Mouse (Mus musculus): ENCODE data around the gene Clk3. TPM values are rescaled to one million over a fixed set of nuclear protein-coding genes. Genes with fewer than 3 reads are reported as not detected.

The Clk3 gene
- polyA plus RNA-seq, 1 experiment from 2014 or later: 66.7 TPM

- Histone ChIP-seq H3K4me2 (ENCODE audit: low read depth, low read length) (peak overlapping the region; percentile 97), H3K27me3 (ENCODE audit: control insufficient read depth, insufficient read depth, low read length) (no peaks in the 10 kb centered on the region), H3K4me1 (ENCODE audit: control insufficient read depth, insufficient read depth, low read length) (peaks cover 33% of the 10 kb centered on the region), H3K36me3 (ENCODE audit: control insufficient read depth, insufficient read depth, low read length) (peaks cover 4% of the 10 kb centered on the region; the same call in 1 of the 2 replicates), H3K9ac (ENCODE audit: low read length) (peak overlapping the region; percentile 98), H3K4me3 (replicated peaks; ENCODE audit: low read length) (peak overlapping the region; percentile 80), H3K27ac (ENCODE audit: low read length) (peak overlapping the region; percentile 98), H3K9me3 (replicated peaks; ENCODE audit: control insufficient read depth, low read length) (no peaks in the 10 kb centered on the region)
- WGBS: under 1% methylated on average over 57 of the region's 57 CpGs
- ATAC-seq (ENCODE audit: insufficient read depth, low FRiP score): peak; percentile 66
Observed at GRCm38 (mm10) chr9:57764147-57764973, 1.3 kb downstream of the Clk3 start.

GRCm38 (mm10) chr9:57762563-57762991 is 3.1 kb downstream of the Clk3 start:
- no peaks in the 10 kb centered on the region for H3K9me3 ChIP-seq (replicated peaks; ENCODE audit: control insufficient read depth, low read length)
- H3K4me1 ChIP-seq (ENCODE audit: control insufficient read depth, insufficient read depth, low read length): peaks cover 33% of the 10 kb centered on the region
- H3K4me2 ChIP-seq (ENCODE audit: low read depth, low read length): peak overlapping the region; percentile 1; the same call in 1 of the 2 replicates
- 46% methylated on average over 6 of the region's 6 CpGs for WGBS
- no peak overlapping the region for H3K4me3 ChIP-seq (replicated peaks; ENCODE audit: low read length)
- ATAC-seq (ENCODE audit: insufficient read depth, low FRiP score): no peak
- peaks cover 4% of the 10 kb centered on the region; the same call in 1 of the 2 replicates for H3K36me3 ChIP-seq (ENCODE audit: control insufficient read depth, insufficient read depth, low read length)
- no peak overlapping the region for H3K27ac ChIP-seq (ENCODE audit: low read length)
- peak overlapping the region; percentile 36; the same call in 1 of the 2 replicates for H3K9ac ChIP-seq (ENCODE audit: low read length)
- no peaks in the 10 kb centered on the region for H3K27me3 ChIP-seq (ENCODE audit: control insufficient read depth, insufficient read depth, low read length)

GRCm38 (mm10) chr9:57761563-57762551 is 3.8 kb downstream of the Clk3 start:
- Histone ChIP-seq H3K27ac (ENCODE audit: low read length) (no peak overlapping the region), H3K4me3 (replicated peaks; ENCODE audit: low read length) (no peak overlapping the region), H3K4me1 (ENCODE audit: control insufficient read depth, insufficient read depth, low read length) (peaks cover 33% of the 10 kb centered on the region), H3K27me3 (ENCODE audit: control insufficient read depth, insufficient read depth, low read length) (no peaks in the 10 kb centered on the region), H3K4me2 (ENCODE audit: low read depth, low read length) (peak overlapping the region; percentile 1; the same call in 1 of the 2 replicates), H3K9ac (ENCODE audit: low read length) (peak overlapping the region; percentile 36; the same call in 1 of the 2 replicates), H3K9me3 (replicated peaks; ENCODE audit: control insufficient read depth, low read length) (no peaks in the 10 kb centered on the region), H3K36me3 (ENCODE audit: control insufficient read depth, insufficient read depth, low read length) (peaks cover 7% of the 10 kb centered on the region)
- no peak for ATAC-seq (ENCODE audit: insufficient read depth, low FRiP score)
- 92% methylated on average over 13 of the region's 13 CpGs for WGBS

GRCm38 (mm10) chr9:57760416-57761146 is 5.1 kb downstream of the Clk3 start:
- Histone ChIP-seq H3K9ac (ENCODE audit: low read length) (no peak overlapping the region), H3K27ac (ENCODE audit: low read length) (no peak overlapping the region), H3K9me3 (replicated peaks; ENCODE audit: control insufficient read depth, low read length) (no peaks in the 10 kb centered on the region), H3K36me3 (ENCODE audit: control insufficient read depth, insufficient read depth, low read length) (peaks cover 9% of the 10 kb centered on the region), H3K4me1 (ENCODE audit: control insufficient read depth, insufficient read depth, low read length) (peaks cover 26% of the 10 kb centered on the region), H3K27me3 (ENCODE audit: control insufficient read depth, insufficient read depth, low read length) (no peaks in the 10 kb centered on the region), H3K4me3 (replicated peaks; ENCODE audit: low read length) (no peak overlapping the region), H3K4me2 (ENCODE audit: low read depth, low read length) (no peak overlapping the region)
- WGBS: 94% methylated on average over 24 of the region's 24 CpGs
- ATAC-seq (ENCODE audit: insufficient read depth, low FRiP score): no peak

GRCm38 (mm10) chr9:57759289-57759688 is 6.4 kb downstream of the Clk3 start:
- WGBS: 21% methylated on average over 6 of the region's 6 CpGs
- Histone ChIP-seq H3K4me1 (ENCODE audit: control insufficient read depth, insufficient read depth, low read length) (peaks cover 26% of the 10 kb centered on the region), H3K4me2 (ENCODE audit: low read depth, low read length) (no peak overlapping the region), H3K27ac (ENCODE audit: low read length) (no peak overlapping the region), H3K9ac (ENCODE audit: low read length) (no peak overlapping the region), H3K9me3 (replicated peaks; ENCODE audit: control insufficient read depth, low read length) (no peaks in the 10 kb centered on the region), H3K27me3 (ENCODE audit: control insufficient read depth, insufficient read depth, low read length) (no peaks in the 10 kb centered on the region), H3K4me3 (replicated peaks; ENCODE audit: low read length) (no peak overlapping the region), H3K36me3 (ENCODE audit: control insufficient read depth, insufficient read depth, low read length) (peaks cover 16% of the 10 kb centered on the region)
- no peak for ATAC-seq (ENCODE audit: insufficient read depth, low FRiP score)

GRCm38 (mm10) chr9:57758528-57758927 is 7.1 kb downstream of the Clk3 start:
- H3K9me3 ChIP-seq (replicated peaks; ENCODE audit: control insufficient read depth, low read length): no peaks in the 10 kb centered on the region
- H3K4me3 ChIP-seq (replicated peaks; ENCODE audit: low read length): no peak overlapping the region
- ATAC-seq (ENCODE audit: insufficient read depth, low FRiP score): no peak
- H3K36me3 ChIP-seq (ENCODE audit: control insufficient read depth, insufficient read depth, low read length): peaks cover 24% of the 10 kb centered on the region
- H3K27ac ChIP-seq (ENCODE audit: low read length): no peak overlapping the region
- no peak overlapping the region for H3K9ac ChIP-seq (ENCODE audit: low read length)
- no peak overlapping the region for H3K4me2 ChIP-seq (ENCODE audit: low read depth, low read length)
- no peaks in the 10 kb centered on the region for H3K27me3 ChIP-seq (ENCODE audit: control insufficient read depth, insufficient read depth, low read length)
- H3K4me1 ChIP-seq (ENCODE audit: control insufficient read depth, insufficient read depth, low read length): peaks cover 19% of the 10 kb centered on the region
- 92% methylated on average over 22 of the region's 22 CpGs for WGBS

GRCm38 (mm10) chr9:57757578-57757977 is 8.1 kb downstream of the Clk3 start:
- 76% methylated on average over 3 of the region's 3 CpGs for WGBS
- Histone ChIP-seq H3K4me3 (replicated peaks; ENCODE audit: low read length) (no peak overlapping the region), H3K4me2 (ENCODE audit: low read depth, low read length) (no peak overlapping the region), H3K27ac (ENCODE audit: low read length) (no peak overlapping the region), H3K36me3 (ENCODE audit: control insufficient read depth, insufficient read depth, low read length) (peaks cover 30% of the 10 kb centered on the region), H3K27me3 (ENCODE audit: control insufficient read depth, insufficient read depth, low read length) (no peaks in the 10 kb centered on the region), H3K4me1 (ENCODE audit: control insufficient read depth, insufficient read depth, low read length) (peaks cover 10% of the 10 kb centered on the region), H3K9ac (ENCODE audit: low read length) (no peak overlapping the region), H3K9me3 (replicated peaks; ENCODE audit: control insufficient read depth, low read length) (no peaks in the 10 kb centered on the region)
- no peak for ATAC-seq (ENCODE audit: insufficient read depth, low FRiP score)

- Histone ChIP-seq H3K4me2 (ENCODE audit: low read depth, low read length) (no peak overlapping the region), H3K9ac (ENCODE audit: low read length) (no peak overlapping the region), H3K27ac (ENCODE audit: low read length) (no peak overlapping the region), H3K4me3 (replicated peaks; ENCODE audit: low read length) (no peak overlapping the region), H3K4me1 (ENCODE audit: control insufficient read depth, insufficient read depth, low read length) (no peaks in the 10 kb centered on the region), H3K9me3 (replicated peaks; ENCODE audit: control insufficient read depth, low read length) (no peaks in the 10 kb centered on the region), H3K36me3 (ENCODE audit: control insufficient read depth, insufficient read depth, low read length) (peaks cover 55% of the 10 kb centered on the region), H3K27me3 (ENCODE audit: control insufficient read depth, insufficient read depth, low read length) (no peaks in the 10 kb centered on the region)
- no peak for ATAC-seq (ENCODE audit: insufficient read depth, low FRiP score)
- 79% methylated on average over 7 of the region's 7 CpGs for WGBS
Observed at GRCm38 (mm10) chr9:57750901-57751300, 14.8 kb downstream of the Clk3 start.
